Mouse (Mus musculus): Measurements from ENCODE around the gene A930004D18Rik. TPM values are rescaled to one million over a fixed set of nuclear protein-coding genes. Genes with fewer than 3 reads are reported as not detected.
A peak's percentile ranks its signal among the peaks of the same experiment; 100 is the strongest.

Gene A930004D18Rik
- polyA plus RNA-seq, 1 experiment = 1.8 TPM

DNA sequence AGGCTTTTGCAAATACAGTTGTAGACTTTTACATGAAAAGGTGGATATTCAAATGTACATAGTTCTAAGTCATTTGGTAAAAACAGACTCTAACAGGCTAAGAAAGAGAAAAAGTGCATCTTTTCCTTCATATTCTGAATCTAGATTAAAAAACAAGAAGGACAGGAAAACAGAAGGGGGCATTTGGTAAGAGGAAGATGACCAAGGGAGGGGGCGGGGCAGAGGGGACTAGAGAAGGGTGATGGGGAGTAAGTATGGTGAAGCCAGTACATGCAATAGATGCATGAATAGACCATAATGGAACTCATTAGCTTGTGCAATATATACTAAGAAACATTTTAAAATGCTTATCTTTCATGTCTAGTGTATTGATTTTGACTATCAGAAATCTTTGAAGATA lies 22.9 kb upstream of the A930004D18Rik start:
- Histone ChIP-seq H3K79me2 (ENCODE audit: control insufficient read depth, insufficient read depth) (peaks cover 2% of the 10 kb centered on the region), H3ac (ENCODE audit: control insufficient read depth, insufficient read length) (no peak overlapping the region)
- TF ChIP-seq TCF12 (IDR thresholded peaks at IDR 0.05; ENCODE audit: insufficient read depth, poor library complexity, severe bottlenecking) (no peak), MYOG (IDR thresholded peaks at IDR 0.05; ENCODE audit: control insufficient read depth in 1 of 3, insufficient read depth in 1 of 3, insufficient read length in 2 of 3, low read depth in 2 of 3) (no peak), USF1 (IDR thresholded peaks at IDR 0.05; ENCODE audit: low read depth) (no peak), E2F4 (IDR thresholded peaks at IDR 0.05; ENCODE audit: insufficient read depth) (no peak), CEBPB (IDR thresholded peaks at IDR 0.05; ENCODE audit: insufficient read depth, poor library complexity, severe bottlenecking) (no peak), MYOD1 (IDR thresholded peaks at IDR 0.05; ENCODE audit: control insufficient read depth in 1 of 3, insufficient read length in 2 of 3, low read depth in 2 of 3) (no peak), SRF (IDR thresholded peaks at IDR 0.05; ENCODE audit: control insufficient read depth, insufficient read length, low read depth) (no peak), MAX (IDR thresholded peaks at IDR 0.05; ENCODE audit: low read depth) (no peak), TCF3 (IDR thresholded peaks at IDR 0.05; ENCODE audit: insufficient read length, low read depth) (no peak), POLR2A (IDR thresholded peaks at IDR 0.05; ENCODE audit: insufficient read length, low read depth) (no peak), REST (IDR thresholded peaks at IDR 0.05; ENCODE audit: insufficient read depth, insufficient read length) (no peak), POLR2AphosphoS2 (IDR thresholded peaks at IDR 0.05; ENCODE audit: insufficient read length, low read depth) (no peak)

DNA sequence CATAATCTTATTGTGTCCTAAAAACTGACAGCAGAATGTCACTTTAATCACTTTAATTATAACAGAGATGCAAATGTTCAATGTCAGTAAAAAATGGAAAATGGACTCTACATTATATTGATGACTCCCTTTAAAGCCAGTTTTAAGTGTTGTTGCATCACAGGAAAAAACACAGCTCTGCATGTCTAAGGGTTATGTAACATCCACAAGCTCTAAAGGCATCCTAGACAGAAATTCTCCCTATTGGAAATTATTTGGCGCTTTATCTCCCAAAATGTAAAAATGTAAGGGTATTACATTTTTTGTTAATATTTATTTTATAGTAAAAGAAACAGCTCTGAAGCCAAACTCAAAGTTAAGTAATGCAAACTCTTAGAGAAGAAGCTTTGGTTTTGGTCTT lies 22.4 kb upstream of the A930004D18Rik start:
- TF ChIP-seq MYOG (IDR thresholded peaks at IDR 0.05; ENCODE audit: control insufficient read depth in 1 of 3, insufficient read depth in 1 of 3, insufficient read length in 2 of 3, low read depth in 2 of 3) (no peak), CEBPB (IDR thresholded peaks at IDR 0.05; ENCODE audit: insufficient read depth, poor library complexity, severe bottlenecking) (no peak), E2F4 (IDR thresholded peaks at IDR 0.05; ENCODE audit: insufficient read depth) (no peak), MAX (IDR thresholded peaks at IDR 0.05; ENCODE audit: low read depth) (no peak), TCF12 (IDR thresholded peaks at IDR 0.05; ENCODE audit: insufficient read depth, poor library complexity, severe bottlenecking) (no peak), USF1 (IDR thresholded peaks at IDR 0.05; ENCODE audit: low read depth) (no peak), MYOD1 (IDR thresholded peaks at IDR 0.05; ENCODE audit: control insufficient read depth in 1 of 3, insufficient read length in 2 of 3, low read depth in 2 of 3) (no peak), POLR2AphosphoS2 (IDR thresholded peaks at IDR 0.05; ENCODE audit: insufficient read length, low read depth) (no peak), TCF3 (IDR thresholded peaks at IDR 0.05; ENCODE audit: insufficient read length, low read depth) (no peak), REST (IDR thresholded peaks at IDR 0.05; ENCODE audit: insufficient read depth, insufficient read length) (no peak)
- Histone ChIP-seq H3ac (ENCODE audit: control insufficient read depth, insufficient read length) (no peak overlapping the region), H3K36me3 (ENCODE audit: control insufficient read depth, insufficient read depth) (no peaks in the 10 kb centered on the region), H3K4me2 (ENCODE audit: low read depth) (no peak overlapping the region), H3K79me2 (ENCODE audit: control insufficient read depth, insufficient read depth) (no peaks in the 10 kb centered on the region), H3K27me3 (ENCODE audit: control insufficient read depth, insufficient read depth, insufficient read length) (no peaks in the 10 kb centered on the region), H3K4me3 (no peak overlapping the region)

More for the DNA sequence above, 22.9 kb upstream of the A930004D18Rik start:
- H3K36me3 ChIP-seq (ENCODE audit: control insufficient read depth, insufficient read depth) = no peaks in the 10 kb centered on the region
- H3K27me3 ChIP-seq (ENCODE audit: control insufficient read depth, insufficient read depth, insufficient read length) = no peaks in the 10 kb centered on the region
- H3K4me3 ChIP-seq = no peak overlapping the region
- H3K4me2 ChIP-seq (ENCODE audit: low read depth) = no peak overlapping the region

DNA sequence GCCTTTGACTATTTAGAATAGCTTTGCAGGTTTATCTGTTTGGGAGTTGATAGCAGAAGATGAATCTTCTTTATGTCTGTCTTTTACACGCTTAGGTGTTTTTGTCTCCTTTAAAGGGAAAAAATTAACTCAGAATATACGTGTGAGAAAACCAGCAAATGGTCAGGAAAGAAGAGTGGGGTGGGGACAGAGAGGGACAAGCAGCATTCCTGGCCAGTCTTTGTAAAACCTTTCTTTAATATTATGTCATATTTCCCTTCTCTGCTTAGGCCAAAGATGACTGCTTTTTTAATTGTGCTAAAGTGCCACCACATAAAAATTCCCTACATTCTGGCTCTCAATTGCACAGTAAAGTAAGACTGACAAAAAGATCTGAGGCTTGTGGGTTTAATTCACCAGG lies 21.5 kb upstream of the A930004D18Rik start:
- no peaks in the 10 kb centered on the region for H3K27me3 ChIP-seq (ENCODE audit: control insufficient read depth, insufficient read depth, insufficient read length)
- no peak for TF ChIP-seq USF1 (IDR thresholded peaks at IDR 0.05; ENCODE audit: low read depth)
- no peak for TF ChIP-seq MYOG (IDR thresholded peaks at IDR 0.05; ENCODE audit: control insufficient read depth in 1 of 3, insufficient read depth in 1 of 3, insufficient read length in 2 of 3, low read depth in 2 of 3)
- TF ChIP-seq REST (IDR thresholded peaks at IDR 0.05; ENCODE audit: insufficient read depth, insufficient read length) = no peak
- no peak for TF ChIP-seq TCF12 (IDR thresholded peaks at IDR 0.05; ENCODE audit: insufficient read depth, poor library complexity, severe bottlenecking)
- TF ChIP-seq CEBPB (IDR thresholded peaks at IDR 0.05; ENCODE audit: insufficient read depth, poor library complexity, severe bottlenecking) = no peak
- TF ChIP-seq E2F4 (IDR thresholded peaks at IDR 0.05; ENCODE audit: insufficient read depth) = no peak
- no peak for TF ChIP-seq TCF3 (IDR thresholded peaks at IDR 0.05; ENCODE audit: insufficient read length, low read depth)
- no peak for TF ChIP-seq MAX (IDR thresholded peaks at IDR 0.05; ENCODE audit: low read depth)
- TF ChIP-seq POLR2AphosphoS2 (IDR thresholded peaks at IDR 0.05; ENCODE audit: insufficient read length, low read depth) = no peak
- no peak for TF ChIP-seq SRF (IDR thresholded peaks at IDR 0.05; ENCODE audit: control insufficient read depth, insufficient read length, low read depth)
- no peak for TF ChIP-seq POLR2A (IDR thresholded peaks at IDR 0.05; ENCODE audit: insufficient read length, low read depth)
- TF ChIP-seq MYOD1 (IDR thresholded peaks at IDR 0.05; ENCODE audit: control insufficient read depth in 1 of 3, insufficient read length in 2 of 3, low read depth in 2 of 3) = no peak
- no peaks in the 10 kb centered on the region for H3K79me2 ChIP-seq (ENCODE audit: control insufficient read depth, insufficient read depth)
- H3K4me2 ChIP-seq (ENCODE audit: low read depth) = no peak overlapping the region
- H3K36me3 ChIP-seq (ENCODE audit: control insufficient read depth, insufficient read depth) = no peaks in the 10 kb centered on the region
- no peak overlapping the region for H3K4me3 ChIP-seq
- H3ac ChIP-seq (ENCODE audit: control insufficient read depth, insufficient read length) = no peak overlapping the region

DNA sequence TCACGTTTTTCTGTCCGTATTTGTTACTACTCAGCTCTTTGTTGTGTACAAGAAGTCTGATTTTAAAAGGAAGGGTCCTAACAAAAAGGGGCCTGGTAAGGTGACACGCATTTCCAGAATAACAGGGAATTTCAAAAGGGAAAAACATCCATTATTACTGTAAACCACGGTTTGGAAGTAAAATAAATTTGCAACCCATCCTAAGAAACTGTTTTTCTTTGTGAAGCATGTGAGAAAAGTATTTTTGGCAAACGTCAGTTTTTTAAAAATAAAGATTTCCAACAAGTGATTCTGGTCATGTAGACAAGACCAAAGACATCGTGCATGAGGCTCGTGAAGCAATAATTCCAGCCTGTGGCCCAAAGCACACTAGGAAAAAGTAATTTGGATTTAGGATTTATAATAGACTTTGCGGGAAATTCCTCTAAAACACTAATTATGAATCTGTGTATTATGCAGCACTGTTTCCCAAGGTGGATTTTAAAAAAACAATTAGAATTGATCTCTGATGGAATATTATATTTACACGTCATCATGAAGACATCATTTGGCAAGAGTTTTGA lies 20.7 kb upstream of the A930004D18Rik start:
- no peaks in the 10 kb centered on the region for H3K36me3 ChIP-seq (ENCODE audit: control insufficient read depth, insufficient read depth)
- H3ac ChIP-seq (ENCODE audit: control insufficient read depth, insufficient read length) = peak overlapping the region; percentile 33
- H3K79me2 ChIP-seq (ENCODE audit: control insufficient read depth, insufficient read depth) = no peaks in the 10 kb centered on the region
- TF ChIP-seq TCF12 (IDR thresholded peaks at IDR 0.05; ENCODE audit: insufficient read depth, poor library complexity, severe bottlenecking) (no peak), USF1 (IDR thresholded peaks at IDR 0.05; ENCODE audit: low read depth) (no peak), E2F4 (IDR thresholded peaks at IDR 0.05; ENCODE audit: insufficient read depth) (no peak), CEBPB (IDR thresholded peaks at IDR 0.05; ENCODE audit: insufficient read depth, poor library complexity, severe bottlenecking) (no peak), POLR2AphosphoS2 (IDR thresholded peaks at IDR 0.05; ENCODE audit: insufficient read length, low read depth) (no peak), TCF3 (IDR thresholded peaks at IDR 0.05; ENCODE audit: insufficient read length, low read depth) (no peak), POLR2A (IDR thresholded peaks at IDR 0.05; ENCODE audit: insufficient read length, low read depth) (no peak)
- no peaks in the 10 kb centered on the region for H3K27me3 ChIP-seq (ENCODE audit: control insufficient read depth, insufficient read depth, insufficient read length)
- peak overlapping the region; percentile 65 for H3K4me3 ChIP-seq
- peak overlapping the region; percentile 82 for H3K4me2 ChIP-seq (ENCODE audit: low read depth)
